Mouse (Mus musculus): Measurements from ENCODE around the gene Hps4. TPM values are rescaled to one million over a fixed set of nuclear protein-coding genes. Genes with fewer than 3 reads are reported as not detected.
A peak's percentile ranks its signal among the peaks of the same experiment; 100 is the strongest.
"Not testable (repeated sequence)": the region's sequence is repeated elsewhere in the genome, so short reads cannot be mapped to it uniquely, and the experiment has no call there.

Hps4 gene
- 1 to 10 TPM; 6.9 to 7.1 TPM for total RNA-seq (2021)
- long read RNA-seq, experiment 1, partial matches to known transcripts: 2 of 7 reads
- long read RNA-seq, experiment 1, other reads (novel, unspliced or antisense): 2 of 7 reads
- long read RNA-seq, experiment 2, partial matches to known transcripts: 1 of 5 reads
- long read RNA-seq, experiment 2, other reads (novel, unspliced or antisense): 2 of 5 reads

DNA sequence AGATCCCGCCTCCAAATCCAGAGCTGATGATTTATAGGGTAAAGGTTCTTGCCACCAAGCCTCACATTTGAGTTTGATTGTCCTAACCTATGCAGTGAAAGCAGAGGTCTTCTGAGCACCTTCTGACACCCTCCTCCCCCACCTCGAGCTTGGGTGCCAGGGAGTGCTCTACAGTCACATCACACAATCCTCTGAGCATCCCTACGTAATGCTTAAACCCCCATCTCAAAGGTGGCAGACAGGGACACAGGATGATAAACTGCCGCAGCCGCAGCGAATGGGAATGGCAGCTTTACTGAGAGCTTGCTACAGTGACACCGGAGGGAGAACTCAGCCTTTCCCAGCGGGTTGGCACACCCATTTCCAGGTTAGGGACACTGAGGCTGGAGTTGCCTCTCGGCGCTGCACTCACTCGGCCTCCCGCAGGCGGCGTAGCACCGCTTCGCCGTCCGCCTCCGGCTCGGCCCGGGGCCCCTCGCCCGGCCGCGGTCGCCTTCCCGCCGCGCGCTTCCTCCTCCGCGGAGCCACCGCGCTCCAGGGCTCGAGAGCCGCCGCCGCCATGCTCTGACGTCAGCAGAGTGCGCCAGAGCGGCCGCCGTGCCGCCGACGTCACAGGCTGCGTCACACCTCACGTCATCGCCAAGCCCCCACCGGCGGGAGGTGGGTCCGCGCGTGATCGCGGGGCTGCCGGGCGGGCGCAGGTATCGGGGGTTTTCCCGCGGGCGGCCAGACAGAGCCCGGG, at the start of gene Hps4, which contains the start of gene Srrd:
Hps4 (plus strand) TSS at position 621 of the 742 bp plus-strand sequence.
Srrd (minus strand) TSS at position 578 of the 742 bp plus-strand sequence.
- DNase-seq (ENCODE audit: low spot score): peak; percentile 77

DNA sequence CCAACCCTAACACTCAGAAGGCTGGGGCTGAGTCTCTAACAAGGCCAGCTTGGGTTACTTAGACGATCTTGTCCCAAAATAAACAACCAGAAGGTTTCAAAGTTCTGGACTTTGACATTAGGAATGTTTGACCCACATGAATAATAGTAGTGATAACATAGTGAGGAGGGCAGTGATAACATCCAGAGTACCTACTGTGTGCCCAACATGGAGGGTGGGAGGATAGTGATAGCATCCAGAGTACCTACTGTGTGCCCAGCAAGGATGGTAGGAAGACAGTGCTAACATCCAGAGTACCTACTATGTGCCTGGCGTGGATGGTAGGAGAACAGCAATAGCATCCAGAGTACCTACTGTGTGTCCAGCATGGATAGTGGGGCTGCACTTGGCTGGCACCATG, 49.1 kb upstream of the Hps4 start:
- no peak for DNase-seq (ENCODE audit: low spot score)

DNA sequence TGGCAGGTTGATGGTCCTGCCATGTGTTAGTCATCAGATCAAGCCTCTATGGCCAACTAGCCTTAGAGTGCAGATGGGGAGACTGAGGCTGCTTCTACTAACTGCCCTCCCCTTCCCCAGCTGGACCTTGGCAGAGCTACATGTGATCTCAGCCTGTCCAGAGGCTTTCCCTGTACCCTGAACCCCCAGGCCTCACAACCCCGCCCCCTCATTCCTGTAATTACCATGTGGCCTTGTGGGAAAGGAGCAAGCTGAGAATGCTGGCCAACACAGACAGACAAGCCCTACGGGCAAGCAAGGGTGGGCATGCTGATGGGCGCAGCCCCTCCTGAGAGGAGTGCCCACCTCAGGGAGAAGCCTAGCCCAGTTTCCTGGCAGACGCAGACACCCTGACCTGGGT, 48.2 kb upstream of the Hps4 start:
- DNase-seq (ENCODE audit: low spot score): no peak

DNA sequence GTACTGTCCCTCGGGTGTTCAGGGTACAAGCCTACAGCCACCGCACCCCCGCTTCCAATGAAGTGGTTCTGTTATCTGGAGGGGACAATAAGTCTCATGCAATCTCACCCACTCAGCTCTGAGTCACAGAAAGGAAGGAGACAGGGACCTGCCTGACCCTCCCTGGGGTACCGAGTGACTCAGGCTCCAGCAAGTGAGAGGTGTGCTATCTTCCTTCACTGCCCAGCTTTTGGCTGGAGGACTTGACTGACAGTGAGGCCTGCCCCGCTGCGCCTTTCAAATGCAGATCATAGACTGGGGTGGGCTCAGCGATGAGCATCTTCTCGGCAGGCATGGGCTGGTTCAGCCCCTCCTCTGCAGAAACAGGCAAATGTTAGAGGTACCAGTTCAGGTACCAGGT, 47.7 kb upstream of the Hps4 start:
- DNase-seq (ENCODE audit: low spot score): no peak

DNA sequence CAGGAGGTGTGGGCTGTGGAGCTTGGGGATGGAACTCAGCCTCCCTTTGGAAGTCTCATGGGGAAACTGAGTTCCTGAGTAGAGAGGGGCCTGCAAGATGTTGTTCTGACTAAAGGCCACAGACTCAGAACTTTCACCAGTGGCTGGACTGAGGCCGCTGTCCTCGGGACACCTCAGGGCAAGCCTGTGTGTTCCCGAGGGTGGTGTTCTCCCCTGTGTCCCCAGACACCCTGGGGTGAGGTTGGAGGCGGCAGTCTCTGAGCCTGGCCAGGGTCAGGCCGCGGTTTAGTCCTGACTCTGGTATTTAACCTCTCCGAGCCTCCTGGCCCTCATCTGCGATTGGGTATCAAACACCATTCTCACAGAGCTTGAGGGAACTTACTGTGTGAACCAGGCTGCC, 47.3 kb upstream of the Hps4 start:
- no peak for DNase-seq (ENCODE audit: low spot score)

DNA sequence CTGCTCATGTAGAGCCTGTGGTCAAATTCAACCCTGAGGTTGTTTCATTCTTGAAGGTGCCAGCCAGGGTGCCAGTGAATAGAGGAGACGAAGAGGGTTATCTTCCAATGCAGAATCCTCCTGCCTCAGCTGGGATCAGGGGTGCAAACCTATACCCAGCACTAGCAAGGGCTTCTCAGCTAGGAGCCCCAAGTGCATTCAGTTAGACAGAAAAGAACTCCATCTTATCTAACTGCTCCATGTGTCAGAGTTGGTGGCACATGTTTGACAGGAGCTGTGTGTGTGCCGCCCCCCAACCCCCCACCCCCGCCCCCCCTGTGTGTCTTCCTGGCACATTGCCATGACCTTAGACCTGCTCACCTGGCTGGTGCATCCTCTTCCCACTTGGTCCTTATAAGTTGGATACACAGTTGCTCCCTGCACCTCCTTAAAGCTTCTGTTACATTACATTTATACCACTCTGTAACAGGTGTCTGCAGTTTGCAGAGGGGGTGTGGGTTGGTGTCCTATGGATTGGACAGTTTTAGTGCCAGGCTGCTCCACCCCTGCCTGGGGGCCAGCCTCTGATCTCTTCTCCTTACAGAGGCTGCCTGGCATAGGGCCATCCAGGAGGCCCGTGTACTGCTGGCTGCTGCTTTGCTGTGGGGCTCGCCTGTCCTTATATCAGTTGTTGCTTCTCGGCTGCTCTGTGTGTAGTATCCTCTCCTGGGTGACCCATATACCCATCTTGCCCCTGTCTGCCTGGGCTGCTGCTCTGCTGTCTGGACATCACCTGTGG, 46.3 kb upstream of the Hps4 start:
- DNase-seq (ENCODE audit: low spot score): no peak

DNA sequence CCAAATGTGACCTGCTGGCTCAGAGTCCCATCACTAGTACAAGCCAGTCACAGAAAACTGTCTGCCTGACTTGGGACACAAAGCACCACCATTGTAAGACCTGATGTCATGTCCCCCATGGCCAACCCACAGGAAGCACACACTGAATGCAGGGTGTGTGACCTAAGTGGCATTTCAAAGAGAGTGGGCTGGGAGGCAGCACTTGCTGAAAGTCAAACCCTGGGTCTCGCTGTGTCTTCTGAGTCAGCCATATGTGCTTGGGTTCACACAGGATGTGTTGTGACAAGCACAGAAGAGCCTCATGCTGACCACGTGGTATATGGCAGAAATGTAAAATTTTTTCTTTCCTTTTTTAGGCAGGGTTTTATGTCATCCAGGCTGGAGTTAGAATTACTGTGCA, 45.6 kb upstream of the Hps4 start:
- no peak for DNase-seq (ENCODE audit: low spot score)

DNA sequence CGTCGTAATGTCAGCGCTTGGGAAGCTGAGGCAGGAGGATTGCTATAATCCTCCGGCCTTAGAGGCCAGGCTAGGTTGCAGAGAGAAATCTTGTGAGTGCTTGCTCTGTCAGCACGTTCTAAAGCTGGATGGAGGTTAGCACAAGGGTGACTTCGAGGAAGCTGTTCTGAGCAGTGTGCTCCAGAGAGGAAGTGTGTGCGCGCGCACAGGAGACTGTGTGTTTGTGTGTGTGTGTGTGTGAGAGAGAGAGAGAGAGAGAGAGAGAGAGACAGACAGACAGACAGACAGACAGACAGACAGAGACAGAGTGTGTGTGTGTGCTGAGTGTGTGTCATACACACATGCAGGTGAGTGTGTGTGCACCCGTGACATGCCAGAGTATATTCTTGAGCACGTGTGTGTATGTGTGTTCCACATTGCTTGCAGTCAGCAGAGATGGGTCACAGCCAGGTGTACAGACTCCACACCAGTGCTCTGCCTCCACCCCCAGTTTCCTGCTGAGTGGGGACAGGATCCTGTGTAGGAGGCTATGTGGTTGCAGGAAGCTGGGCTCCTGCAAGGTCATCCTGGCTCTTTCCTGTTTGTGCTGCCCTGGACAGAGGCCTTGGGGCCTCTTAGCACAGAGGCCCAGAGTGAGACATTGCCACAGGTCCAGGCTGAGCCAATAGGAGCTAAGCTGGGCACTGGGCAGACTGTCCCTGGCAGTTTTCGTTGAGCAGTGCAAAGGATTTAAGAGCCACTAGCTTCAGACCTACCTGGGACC, 44.5 kb upstream of the Hps4 start:
- DNase-seq (ENCODE audit: low spot score): no peak

DNA sequence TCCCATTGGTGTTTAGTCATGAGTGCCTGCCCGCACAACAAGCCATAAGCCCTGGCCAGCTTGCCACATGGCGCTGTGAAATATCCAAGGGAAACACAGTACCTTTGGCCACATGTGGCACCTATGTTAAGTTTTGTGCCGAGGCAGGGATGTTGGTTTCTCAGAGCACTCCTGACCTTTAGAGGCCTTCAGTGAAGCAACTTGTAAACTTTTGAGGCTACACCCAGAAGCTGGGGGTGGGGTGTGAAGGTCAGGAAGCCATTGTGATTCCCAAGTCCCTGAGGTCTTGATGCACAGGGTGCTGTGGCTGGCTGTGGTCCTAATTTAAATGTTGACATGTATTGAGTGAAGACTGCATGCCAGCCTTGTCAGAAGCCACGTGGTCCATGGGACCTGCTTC, 43.5 kb upstream of the Hps4 start:
- no peak for DNase-seq (ENCODE audit: low spot score)

DNA sequence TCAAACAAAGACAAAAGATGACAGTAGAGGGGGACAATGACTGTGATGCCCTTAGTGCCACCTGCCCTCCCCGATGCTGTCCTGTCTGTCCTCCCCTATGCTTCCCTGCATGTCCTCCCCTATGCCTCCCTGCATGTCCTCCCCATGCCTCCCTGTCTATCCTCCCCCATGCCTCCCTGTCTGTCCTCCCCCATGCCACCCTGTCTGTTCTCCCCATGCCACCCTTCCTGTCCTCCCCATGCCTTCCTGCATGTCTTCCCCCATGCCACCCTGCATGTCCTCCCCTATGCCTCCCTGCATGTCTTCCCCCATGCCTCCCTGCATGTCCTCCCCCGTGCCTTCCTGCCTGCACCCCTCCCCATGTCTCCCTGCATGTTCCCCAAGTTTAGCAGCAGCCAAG, 42.8 kb upstream of the Hps4 start:
- DNase-seq (ENCODE audit: low spot score): no peak

DNA sequence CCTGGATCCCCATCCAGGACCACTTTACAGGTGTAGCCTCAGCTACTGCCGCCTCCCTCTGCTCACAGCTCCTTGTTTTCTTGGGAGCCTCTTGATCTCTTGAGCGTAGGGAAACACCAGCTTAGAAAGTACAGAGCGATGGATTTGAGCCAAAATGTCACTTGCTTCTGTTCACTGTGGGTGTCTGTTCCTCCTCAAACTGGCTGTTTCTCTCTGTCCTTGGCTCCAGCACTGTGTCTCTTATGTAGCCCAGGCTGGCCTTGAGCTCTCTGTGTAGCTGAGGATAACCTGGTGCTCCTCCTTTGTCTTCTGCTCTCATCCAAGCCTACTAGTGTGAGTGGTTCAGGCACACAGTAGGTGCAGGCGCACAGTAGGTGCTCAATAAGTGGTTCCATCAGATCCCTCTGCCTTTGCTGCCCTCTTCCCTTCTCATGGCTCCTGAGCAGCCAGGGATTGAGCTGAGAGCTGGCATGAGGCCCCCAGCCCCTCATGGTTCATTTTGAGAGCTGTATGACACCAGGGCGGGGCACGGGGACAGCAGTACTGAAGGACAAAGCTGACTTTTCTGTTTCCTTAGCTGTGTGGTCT, 42.1 kb upstream of the Hps4 start:
- DNase-seq (ENCODE audit: low spot score): no peak

DNA sequence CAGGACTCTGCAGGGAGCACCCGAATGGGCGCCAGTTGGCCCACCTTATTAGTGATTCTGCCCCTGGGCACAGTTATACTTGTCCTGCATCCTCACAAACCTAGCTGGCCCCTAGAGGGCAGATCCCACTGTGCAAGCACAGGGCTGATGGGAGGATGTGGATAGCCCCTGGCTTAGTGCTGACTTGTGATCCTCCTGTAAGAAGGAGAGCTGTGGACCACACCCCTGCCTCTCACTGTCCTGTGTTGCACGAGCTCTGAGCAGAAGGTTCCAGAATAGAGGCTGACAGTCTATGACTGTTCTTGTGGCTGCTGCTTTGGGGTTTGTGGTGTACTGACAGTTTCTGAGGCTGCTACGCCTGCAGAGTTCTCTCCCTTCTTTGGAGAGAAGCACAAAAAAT, 41.2 kb upstream of the Hps4 start:
- DNase-seq (ENCODE audit: low spot score): no peak

DNA sequence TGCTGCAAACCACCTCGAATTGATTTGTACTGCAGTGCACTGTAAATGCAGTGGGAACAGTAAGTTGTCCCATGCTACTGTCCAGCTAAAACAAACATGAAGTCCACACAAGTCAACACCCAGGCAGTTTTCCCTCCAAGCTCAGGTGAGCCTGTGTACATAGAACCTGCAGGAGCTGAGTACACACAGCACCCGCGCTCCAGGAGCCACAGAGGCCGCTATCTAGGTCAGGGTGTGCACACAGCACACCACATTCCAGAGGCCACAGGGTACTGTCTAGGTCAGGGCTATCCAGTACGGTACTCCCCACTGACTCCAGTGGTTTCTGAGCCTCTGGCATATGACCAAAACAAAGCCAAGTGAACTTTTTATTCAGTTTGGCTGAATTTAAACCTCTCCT, 40.6 kb upstream of the Hps4 start:
- no peak for DNase-seq (ENCODE audit: low spot score)

DNA sequence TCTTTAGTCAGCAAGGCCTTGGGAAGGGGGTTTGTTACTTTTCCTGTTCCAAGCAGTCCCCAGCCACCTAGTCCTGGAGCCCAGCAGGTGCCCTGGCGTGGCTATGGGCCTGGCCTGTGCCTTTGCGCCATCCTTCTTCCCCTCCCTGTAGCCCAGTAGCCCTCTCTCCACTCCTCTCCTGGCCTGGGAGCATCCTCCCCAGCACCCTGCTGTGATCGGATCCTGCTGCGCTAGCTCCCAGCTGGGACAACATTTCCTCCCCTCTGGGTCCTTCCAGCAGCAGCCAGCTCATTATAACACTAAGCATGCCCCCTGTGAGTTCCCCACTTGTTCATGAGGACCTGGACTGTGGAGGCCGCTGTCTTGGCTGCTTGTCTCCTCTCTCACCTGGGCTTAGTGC, 37.0 kb upstream of the Hps4 start:
- no peak for DNase-seq (ENCODE audit: low spot score)

DNA sequence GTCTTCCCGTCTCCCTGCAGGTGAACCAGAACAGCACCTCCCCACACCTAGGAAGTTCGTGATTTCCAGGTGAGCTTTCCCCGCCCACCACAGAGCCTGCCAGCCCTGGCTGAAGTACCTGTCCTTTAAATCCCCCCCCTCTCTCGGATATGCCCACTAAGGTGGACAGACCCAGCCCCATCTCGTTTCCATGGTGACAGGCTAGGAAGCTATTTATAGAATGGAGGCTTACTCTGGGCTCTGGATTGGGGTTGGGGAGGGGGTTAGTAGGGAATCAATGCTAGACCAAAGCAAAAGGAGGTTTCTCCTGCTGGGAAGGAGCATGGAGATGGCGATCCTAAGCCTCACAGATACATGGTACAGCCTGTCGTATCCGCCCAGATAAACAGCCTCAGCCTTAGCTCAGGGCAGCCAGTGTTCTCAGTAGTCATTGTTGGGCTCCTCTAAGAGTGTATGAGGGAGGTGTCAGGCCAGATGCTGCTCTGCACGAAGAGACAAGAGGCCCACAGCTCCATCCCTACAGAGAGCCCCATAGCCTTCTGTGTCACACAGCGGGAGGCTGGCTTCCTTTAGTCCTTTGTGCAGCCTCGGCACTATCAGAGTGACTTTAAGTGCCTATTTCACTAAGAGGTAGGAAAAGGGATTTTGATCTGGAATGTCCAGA, 29.5 kb upstream of the Hps4 start:
- DNase-seq (ENCODE audit: low spot score): no peak

DNA sequence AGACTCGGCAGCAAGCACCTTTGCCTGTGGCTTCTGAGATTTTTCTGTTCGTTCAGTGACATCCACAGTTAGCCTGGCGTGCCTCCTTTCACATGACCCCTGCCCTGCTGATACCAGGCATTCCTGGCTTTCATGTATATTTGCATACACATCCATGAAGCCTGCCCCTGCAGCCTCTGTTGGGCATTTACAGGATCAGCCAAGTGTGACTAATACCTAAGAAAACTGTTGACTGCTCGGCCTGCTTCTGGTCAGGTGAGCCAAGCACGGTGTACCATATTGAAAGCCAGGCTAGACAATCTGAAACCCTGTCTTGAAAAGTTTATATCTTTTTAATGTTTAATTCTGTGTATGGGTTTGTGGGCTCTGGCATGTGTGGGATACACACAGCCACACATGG, 26.4 kb upstream of the Hps4 start:
- no peak for DNase-seq (ENCODE audit: low spot score)

DNA sequence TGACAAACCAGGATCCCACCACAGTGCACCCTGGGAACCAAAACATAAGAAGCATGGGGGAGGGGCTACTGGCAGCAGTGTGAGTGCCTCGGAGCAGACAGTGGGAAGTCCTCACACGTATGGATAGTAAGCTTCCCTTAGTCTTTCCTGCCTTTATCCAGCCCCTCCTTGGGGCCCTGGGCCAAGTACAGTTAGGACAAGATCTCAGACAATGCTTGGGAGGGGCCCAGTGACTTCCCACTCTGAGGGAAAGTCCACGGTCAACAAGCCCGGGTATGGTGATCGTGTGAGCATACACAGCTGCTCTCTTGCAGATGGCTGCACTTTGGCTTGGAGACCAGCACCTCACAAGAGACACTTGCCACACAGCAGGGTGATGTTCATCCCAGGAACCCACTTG, 25.6 kb upstream of the Hps4 start:
- no peak for DNase-seq (ENCODE audit: low spot score)

DNA sequence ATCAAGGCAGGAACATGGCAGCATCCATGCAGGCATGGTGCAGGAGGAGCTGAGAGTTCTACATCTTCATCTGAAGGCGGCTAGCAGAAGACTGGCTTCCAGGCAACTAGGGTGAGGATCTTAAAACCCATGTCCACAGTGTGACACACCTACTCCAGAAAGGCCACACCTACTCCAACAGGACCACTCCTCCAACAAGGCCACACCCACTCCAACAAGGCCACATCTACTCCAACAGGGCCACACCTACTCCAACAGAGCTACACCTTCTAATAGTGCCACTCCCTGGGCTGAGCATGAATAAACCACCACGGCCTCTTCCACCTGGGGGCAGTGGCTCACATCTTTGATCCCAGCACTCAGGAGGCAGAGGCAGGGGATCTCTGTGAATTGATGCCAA, 23.5 kb upstream of the Hps4 start:
- DNase-seq (ENCODE audit: low spot score): not testable (repeated sequence)

DNA sequence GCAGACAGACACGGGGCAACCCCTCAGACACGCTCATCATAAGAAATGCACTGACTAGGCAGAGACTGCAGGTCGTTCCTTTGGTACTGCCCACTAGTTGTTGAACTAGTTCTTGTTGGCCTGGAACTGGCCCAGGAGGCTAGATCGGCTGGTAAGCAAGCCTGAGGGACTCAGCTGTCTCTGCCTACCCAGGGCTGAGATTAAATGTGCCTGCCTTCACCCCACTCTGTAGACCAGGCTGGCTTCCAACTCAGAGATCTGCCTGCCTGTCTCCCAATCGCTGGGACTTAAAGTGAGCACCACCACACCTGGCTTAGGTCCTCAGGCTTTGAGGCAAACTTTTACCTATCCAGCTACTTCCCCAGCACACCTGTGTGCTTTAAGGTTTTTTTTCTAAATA, 22.5 kb upstream of the Hps4 start:
- DNase-seq (ENCODE audit: low spot score): no peak

DNA sequence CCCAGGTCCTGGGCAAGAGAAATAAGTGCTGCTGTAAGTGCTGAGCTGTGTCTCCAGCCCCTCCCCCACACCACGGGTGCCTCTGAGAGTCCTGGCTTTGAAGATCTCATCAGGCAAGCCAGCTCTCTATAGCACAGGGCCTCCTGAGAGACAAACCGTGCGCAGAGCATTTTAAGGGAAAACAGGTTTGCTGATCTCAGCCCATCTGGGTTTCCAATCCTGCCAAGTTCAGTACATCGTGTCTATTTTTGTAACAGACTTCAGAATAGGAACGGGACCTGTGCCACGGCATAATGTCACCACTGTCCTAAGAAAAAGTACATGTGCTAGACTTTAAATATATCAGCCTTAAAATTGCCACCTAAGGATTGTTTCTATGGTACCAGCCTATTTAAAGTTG, 21.9 kb upstream of the Hps4 start:
- DNase-seq (ENCODE audit: low spot score): peak; percentile 35

DNA sequence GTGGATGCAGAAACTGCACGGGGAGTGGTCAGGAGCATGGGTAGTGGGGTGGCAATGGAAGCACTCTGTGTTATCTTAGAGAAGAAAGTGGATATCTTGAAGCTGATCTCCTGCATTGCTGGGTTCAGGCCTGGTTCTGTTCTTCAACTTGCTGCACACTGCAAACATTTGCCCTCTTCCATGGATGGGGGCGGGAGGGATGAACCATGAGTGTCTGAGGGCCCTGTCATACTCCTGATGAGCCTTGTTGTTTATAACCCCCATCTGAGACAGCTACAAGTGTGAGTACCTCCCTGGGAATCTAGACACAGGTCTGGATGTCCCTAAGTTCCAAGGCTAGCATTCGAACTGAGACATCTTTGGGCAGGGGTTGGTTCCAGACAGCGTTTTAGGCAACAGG, 21.5 kb upstream of the Hps4 start:
- no peak for DNase-seq (ENCODE audit: low spot score)
